Mouse (Mus musculus): Measurements from ENCODE around the gene Pkd1l2. TPM values are rescaled to one million over a fixed set of nuclear protein-coding genes. Genes with fewer than 3 reads are reported as not detected.

Gene Pkd1l2
- total RNA-seq, 2 experiments from 2014 or later = 0.06 to 0.13 TPM

DNA sequence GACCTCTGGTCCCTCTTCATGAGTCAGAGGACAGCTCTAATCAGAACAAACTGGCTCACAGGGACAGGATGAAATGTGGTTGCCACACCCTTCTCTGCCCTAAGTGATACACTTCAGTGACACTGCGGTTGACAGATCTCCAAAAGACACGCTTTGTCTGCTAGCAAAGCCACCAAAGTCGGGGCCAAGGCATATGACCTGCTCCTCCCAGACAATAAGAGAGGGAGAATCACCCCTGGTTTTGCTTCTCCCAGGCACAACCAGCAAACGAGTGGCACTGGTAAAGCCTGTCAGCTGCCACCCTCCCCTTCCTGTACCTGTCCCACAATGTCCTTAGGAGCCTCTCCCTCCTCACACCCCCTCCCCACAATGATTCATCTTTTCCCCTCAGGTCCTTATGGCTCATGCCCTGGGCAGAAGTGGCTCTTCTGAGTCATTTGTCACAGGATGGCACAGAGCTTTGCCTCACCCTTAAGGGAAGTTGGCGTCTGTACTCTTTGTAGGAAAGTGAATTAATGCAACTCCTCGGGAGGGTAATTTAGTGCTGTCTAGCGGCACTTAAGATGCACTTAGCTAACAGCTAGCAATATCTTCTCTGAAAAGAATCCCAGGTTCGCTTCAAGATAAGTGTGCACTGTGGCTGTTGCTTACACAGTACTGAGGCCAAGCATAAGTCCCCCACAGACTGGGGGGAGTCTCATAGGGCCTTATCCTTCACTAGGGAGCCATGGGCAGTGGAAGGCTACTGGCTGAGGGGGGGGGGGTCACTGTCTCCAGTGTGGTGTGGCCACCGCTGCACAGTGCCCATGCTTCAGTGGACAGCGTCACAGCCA, 7.7 kb downstream of the Pkd1l2 start:
- no peak for DNase-seq
- H3K4me3 ChIP-seq = no peak overlapping the region
- intact Hi-C loops (cut with DNase I) = no loop called here
- no peak for TF ChIP-seq CTCF (IDR thresholded peaks at IDR 0.05)
- H3K27ac ChIP-seq = no peak overlapping the region

DNA sequence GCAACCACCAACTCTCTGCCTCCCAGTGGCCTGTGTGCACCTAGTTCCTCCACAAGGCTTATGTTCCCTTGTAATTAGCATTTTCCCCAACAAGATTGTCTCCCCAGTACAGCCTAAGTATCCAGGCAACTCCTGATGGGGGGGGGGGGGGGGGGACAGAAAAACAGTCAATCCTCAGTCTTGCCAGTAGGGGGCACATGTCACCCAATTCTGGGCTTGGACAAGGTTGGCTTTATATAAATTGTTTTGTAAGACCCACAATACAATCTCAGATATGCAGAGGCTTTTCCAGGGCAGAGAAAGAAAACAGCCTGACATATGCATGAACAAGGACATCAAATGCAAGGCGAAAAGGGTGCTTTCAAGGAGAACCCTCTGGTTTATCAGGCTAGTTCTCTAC, 12.5 kb downstream of the Pkd1l2 start:
- no peak overlapping the region for H3K27ac ChIP-seq
- H3K4me3 ChIP-seq = no peak overlapping the region
- intact Hi-C loops (cut with DNase I) = no loop called here
- no peak for DNase-seq
- TF ChIP-seq CTCF (IDR thresholded peaks at IDR 0.05) = peak; percentile 44

DNA sequence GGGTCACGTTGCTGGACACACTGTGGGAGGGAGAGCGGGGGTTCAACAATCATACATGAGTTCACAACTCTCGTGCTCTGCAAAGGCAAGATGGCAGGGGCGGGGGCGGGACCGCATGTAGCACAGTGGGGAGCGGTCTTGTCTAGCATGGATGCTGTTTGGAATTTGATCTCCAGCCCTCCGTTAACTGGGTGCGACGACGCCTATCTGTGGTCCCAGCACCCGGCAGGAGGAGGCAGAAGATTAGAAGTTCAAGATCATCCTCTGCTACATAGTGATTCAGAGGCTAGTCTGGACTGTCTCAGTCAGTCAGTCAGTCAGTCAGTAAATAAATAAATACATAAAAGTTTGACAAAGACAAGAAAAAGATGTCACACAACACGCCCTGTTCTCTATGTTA, 14.0 kb downstream of the Pkd1l2 start:
- TF ChIP-seq CTCF (IDR thresholded peaks at IDR 0.05) = no peak
- Histone ChIP-seq H3K4me3 (no peak overlapping the region), H3K27ac (no peak overlapping the region)
- intact Hi-C loops (cut with DNase I) = no loop called here
- DNase-seq = no peak

DNA sequence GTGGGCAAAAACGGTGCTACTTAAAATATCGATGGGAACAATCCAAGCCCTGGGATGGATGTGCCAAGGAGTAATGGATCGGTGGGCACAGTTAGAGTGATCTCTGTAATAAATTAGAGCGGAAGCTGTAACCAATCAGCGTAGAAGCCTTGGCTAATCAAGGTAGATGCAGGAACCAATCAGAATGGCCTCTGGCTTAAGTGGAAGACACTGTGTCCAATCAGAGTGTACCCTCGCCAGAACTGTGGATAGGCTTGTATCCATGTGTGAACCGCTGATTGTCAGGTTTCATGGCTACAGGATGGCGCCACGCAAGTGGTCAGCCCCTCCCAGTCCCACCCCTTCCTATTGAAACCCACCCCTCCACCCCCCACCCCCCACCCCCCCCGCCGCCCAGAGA, 14.9 kb downstream of the Pkd1l2 start:
- no peak overlapping the region for H3K4me3 ChIP-seq
- intact Hi-C loops (cut with DNase I) = no loop called here
- no peak overlapping the region for H3K27ac ChIP-seq
- TF ChIP-seq CTCF (IDR thresholded peaks at IDR 0.05) = no peak
- no peak for DNase-seq

DNA sequence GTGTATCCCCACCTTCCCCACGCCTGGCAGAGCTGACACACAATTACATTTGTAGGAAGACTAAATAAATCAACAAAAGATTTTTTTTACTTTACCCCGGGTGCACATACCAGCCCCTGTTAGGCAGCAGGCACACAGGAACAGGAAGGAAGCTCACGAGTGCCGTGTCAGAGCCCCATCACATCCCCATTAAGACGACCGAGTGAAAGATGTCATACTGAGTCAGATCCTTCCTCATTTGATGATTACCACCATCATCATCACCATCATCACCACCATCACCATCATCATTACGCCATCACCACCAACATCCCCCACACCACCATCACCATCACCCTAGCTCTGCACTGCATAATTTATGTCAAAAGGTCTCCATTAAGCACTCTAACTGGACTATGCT, 15.3 kb downstream of the Pkd1l2 start:
- no peak overlapping the region for H3K4me3 ChIP-seq
- no peak for TF ChIP-seq CTCF (IDR thresholded peaks at IDR 0.05)
- no peak for DNase-seq
- no peak overlapping the region for H3K27ac ChIP-seq
- intact Hi-C loops (cut with DNase I) = no loop called here

DNA sequence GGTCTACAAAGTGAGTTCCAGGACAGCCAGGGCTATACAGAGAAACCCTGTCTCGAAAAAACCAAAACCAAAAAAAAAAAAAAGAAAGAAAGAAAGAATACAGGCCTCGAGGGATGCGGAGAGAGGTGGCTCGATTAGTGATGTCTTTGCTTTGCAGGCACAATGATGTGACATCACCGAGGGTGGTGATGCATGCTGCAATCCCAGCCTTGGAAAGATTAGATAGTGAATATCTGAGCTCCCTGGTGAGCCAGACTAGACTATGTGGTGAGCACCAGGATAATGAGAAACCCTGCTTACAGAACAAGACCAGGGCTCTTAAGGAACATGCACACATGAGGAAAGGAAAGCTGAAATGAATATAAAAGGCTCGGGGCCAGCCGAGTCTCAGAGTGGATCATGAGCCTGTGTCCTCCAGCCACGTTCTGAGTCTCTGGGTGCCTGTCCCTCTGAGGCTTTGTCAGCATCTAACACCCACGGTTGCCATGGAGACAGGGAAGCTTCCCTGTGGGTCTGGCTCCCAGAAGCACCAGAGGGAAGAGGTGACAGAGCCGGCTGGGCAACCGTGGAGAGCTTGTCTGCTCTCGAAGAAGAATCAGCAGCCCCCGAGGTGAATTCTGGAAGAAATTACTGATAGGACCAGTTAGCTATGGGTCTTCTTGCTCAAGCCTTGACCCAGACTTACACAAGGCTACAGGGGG, 20.9 kb downstream of the Pkd1l2 start:
- TF ChIP-seq CTCF (IDR thresholded peaks at IDR 0.05) = no peak
- Histone ChIP-seq H3K27ac (no peak overlapping the region), H3K4me3 (no peak overlapping the region)
- intact Hi-C loops (cut with DNase I) = no loop called here
- no peak for DNase-seq

DNA sequence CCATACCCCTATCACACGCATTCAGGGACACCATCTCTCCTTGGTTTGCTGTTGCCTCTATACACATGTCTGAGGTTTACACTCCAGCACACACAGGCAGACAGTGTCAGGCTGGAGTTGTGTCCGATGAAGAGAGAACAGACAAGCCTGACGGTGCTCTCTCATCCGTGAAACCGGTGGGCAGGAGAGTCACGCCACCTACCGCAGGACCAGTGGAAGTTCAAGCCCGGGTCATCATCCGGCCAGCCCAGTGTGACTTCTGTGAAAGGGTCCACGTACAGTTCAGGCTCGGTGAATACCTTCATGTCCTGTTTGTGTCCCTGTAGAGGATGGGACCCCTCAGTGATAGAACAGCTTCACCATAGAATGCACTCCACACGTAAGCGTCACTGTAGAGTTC, 21.9 kb downstream of the Pkd1l2 start:
- intact Hi-C loops (cut with DNase I) = no loop called here
- no peak for TF ChIP-seq CTCF (IDR thresholded peaks at IDR 0.05)
- no peak overlapping the region for H3K27ac ChIP-seq
- no peak for DNase-seq
- no peak overlapping the region for H3K4me3 ChIP-seq

DNA sequence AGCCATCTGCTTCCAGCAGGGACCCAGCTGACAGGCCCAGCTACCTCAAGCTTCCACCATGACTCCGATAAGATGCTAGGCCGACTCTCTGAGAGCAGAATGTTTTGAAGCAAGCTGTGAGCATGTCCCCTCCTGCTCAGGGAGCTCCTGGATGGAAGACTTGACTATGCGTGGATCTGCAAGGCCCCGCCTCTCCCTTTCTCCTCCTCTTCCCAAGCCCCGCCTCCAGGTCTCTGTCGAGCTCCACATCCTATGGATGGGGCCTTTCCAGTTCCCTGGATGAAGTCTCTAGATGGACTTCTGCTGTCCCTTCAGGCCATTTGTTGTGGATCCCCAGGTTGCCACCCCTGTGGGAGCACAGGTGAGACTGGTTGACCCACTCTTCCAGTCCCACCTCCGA, 23.2 kb downstream of the Pkd1l2 start:
- intact Hi-C loops (cut with DNase I) = no loop called here
- no peak for TF ChIP-seq CTCF (IDR thresholded peaks at IDR 0.05)
- Histone ChIP-seq H3K27ac (no peak overlapping the region), H3K4me3 (no peak overlapping the region)
- DNase-seq = no peak

DNA sequence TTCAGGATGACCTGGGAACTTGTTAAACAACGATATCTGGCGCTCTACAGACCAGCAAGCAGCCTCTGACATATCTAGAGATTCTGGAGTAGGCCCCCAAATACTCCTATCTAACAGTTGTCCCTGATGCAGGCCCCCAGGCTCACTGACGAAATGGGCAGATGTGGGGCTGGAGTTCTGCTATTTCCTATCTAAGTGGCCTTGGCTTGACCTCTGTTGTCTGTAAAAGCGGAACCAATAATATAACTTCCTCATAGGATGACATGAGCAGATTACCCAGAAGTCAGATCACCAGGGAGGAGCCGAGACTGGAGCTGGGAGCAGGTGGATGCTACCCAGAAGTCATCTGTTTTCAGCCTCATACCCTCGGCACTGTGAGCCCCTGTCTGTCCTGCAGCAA, 27.2 kb downstream of the Pkd1l2 start:
- no peak overlapping the region for H3K27ac ChIP-seq
- no peak for TF ChIP-seq CTCF (IDR thresholded peaks at IDR 0.05)
- H3K4me3 ChIP-seq = no peak overlapping the region
- intact Hi-C loops (cut with DNase I) = no loop called here
- DNase-seq = no peak

DNA sequence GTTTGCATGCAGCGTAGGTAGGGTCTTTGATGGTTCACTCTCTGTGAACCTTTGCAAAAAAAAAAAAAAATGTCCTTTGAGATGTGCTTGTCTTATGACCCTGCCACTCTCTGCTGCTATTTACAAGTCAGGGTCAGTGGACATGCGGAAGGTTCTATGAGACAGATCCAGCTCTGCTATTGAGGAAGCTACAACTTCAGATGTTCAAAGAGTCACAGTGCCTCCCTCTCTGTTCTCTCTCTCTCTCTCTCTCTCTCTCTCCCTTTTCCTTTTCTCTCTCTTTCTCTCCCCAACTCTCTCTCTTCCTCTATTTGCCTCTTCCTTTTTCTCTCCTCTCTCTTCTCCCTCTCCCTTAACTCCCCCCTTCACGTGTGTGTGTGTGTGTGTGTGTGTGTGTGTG, 28.1 kb downstream of the Pkd1l2 start:
- no peak for TF ChIP-seq CTCF (IDR thresholded peaks at IDR 0.05)
- DNase-seq = no peak
- intact Hi-C loops (cut with DNase I) = no loop called here
- Histone ChIP-seq H3K27ac (no peak overlapping the region), H3K4me3 (no peak overlapping the region)

DNA sequence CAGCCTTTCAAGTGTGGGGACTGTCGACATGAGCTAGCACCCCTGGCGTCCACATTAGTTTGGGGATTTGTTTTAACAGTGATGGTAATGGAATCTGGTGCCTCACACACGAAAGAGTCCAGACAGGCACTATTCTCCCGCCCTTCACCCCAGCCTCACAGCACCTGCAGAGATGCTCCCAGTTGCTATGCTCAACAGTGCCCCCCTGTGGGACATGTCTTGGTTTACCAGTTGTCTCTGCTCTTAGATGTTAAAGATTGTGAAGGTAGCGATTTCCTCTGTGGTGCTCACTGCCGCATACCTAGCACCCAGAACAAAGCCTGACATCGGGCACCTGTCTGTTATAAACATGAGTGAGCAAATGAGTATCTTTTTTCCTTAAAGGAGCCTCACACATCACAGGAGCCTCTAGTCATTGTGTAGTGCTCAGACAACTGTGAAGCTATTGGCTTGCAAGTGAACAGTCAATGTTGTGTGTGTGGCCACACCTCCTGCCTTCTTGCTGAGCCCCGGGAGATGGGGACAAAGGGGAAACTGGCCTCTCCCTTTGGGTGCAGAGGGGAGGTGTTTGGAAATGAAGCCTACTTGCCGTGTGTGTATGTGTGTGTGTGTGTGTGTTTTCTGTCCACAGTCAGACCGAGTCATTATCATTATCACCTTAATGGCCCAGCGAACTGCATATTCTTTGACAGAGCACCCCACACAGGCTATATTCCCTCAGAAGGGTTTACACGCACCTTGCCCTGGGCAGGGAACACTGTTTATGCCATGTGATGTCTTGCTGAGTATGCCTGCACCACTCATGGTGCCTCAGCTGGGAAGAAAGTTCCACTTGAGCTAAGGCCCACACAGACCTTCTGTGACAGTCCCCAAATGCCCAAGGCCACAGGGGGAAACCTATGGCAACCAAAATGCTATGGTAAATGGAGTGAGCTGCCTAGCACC, 28.8 kb downstream of the Pkd1l2 start:
- Histone ChIP-seq H3K27ac (no peak overlapping the region), H3K4me3 (no peak overlapping the region)
- 0 out of 2 replicates have a peak, but pooled peaks have one; percentile 9 for TF ChIP-seq CTCF (IDR thresholded peaks at IDR 0.05)
- no peak for DNase-seq
- intact Hi-C loops (cut with DNase I) = no loop called here

DNA sequence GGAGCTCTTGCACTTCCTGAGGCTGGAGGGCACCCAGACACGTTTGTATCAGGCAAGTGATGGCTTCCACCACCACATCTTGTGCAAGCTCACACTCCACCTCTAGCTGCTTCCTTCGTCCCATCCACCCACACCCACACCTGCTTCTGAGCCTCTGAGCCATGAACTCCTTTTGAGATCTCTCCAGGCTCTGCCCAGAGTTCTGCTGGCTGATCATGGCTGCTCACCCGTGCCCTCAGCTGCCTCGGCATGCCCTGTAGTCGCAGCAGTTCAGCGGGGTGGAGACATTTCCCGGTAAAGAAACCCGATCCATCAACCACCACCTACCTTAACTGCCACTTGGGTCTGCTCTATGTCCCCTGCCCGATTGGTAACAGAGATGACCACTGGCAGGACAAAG, 30.9 kb downstream of the Pkd1l2 start:
- no peak overlapping the region for H3K27ac ChIP-seq
- H3K4me3 ChIP-seq = no peak overlapping the region
- intact Hi-C loops (cut with DNase I) = no loop called here
- no peak for TF ChIP-seq CTCF (IDR thresholded peaks at IDR 0.05)
- no peak for DNase-seq

DNA sequence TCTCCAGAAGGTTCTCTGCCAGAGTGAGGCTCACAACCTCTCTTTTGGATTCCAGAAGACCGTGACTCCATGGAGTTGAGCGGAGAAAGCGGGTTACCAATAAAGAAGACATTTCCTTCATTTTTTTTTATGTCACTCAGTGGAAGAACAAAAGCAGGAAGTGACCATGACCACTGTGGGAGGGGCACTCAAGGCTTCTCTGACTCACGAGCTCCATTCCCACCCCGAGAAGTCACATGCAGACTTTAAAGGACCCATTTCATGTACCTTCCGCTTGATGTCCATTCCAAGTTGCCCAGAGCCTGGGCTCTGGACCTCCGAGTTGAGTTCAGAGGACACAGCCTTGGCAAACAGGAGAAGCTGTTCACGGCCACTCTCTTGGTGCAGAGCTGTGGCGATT, 31.5 kb downstream of the Pkd1l2 start:
- H3K27ac ChIP-seq = no peak overlapping the region
- no peak for DNase-seq
- no peak for TF ChIP-seq CTCF (IDR thresholded peaks at IDR 0.05)
- no peak overlapping the region for H3K4me3 ChIP-seq
- intact Hi-C loops (cut with DNase I) = no loop called here
